Mouse (Mus musculus) ovary, adult 18-20 months (tissue): ENCODE data around the gene Nynrin.

Experiments used
- DNase-seq: peaks from one replicate; pipeline ENCODE4 v3.0.0; 2022; ENCODE audit warnings: low spot score, mixed read lengths

Nynrin gene

GRCm38 (mm10) chr14:55840853-55841366, 12.9 kb upstream of the Nynrin start:
- DNase-seq, result no peak

DNA sequence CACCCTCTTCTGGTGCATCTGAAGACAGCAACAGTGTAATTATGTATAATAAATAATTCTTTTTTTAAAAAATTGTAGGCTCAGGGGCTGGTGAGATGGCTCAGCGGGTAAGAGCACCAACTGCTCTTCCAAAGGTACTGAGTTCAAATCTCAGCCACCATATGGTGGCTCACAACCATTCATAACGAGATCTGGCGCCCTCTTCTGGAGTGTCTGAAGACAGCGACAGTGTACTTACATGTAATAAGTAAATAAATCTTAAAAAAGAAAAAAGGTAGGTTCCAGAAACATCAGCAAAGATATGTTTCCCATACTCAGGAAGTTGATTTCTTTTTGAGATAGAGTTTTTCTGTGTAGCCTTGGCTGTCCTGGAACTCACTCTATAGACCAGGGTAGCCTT, 11.0 kb upstream of the Nynrin start:
- no peak for DNase-seq

- DNase-seq, result no peak
These were observed 8.1 kb upstream of the Nynrin start for GRCm38 (mm10) chr14:55845506-55846294.

GRCm38 (mm10) chr14:55850885-55851284, 2.9 kb upstream of the Nynrin start:
- DNase-seq, result no peak

DNA sequence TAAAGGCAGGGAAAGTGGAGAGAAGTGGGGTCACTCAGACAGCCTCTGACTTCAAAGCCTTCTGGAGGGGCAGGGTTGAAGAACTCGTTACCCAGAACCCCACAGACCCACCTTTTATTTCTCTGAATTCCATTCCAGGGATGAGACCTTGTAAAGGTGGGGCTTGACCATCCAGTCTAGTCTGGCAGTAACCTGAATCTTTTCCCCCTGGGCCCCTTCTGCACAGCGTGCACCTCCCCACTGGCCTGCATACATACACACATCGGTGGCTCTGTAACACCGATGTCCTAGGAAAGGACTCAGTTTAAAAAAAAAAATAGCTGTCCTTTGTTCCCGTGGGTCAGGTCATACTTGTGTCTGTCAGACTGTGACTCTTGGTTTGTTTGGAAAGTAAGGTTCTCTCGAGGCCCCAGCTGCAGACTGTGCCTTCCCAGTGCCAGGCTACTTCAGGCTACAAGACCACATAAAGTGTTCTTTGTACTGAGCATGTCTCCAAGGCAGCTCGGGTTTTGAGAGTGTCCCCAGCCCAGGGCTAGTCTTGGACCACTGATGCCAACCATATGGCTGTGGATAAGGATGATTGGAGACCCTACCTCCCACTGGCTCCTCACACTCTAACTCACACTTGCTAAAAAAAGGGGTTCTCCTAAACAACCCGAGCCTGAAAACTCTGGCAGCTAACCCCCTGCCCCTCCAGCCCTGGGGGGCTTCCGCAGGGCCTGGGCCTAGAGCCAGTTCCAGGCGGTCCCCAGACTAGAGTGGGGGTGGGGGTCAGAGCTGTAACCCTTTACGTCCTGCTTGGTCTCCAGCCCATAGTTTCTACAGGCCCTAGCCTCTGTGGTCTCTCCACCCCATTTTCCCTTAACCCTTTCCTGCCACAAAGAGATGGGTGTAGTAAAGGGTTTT, 911 bp upstream of the Nynrin start:
- DNase-seq, result no peak

DNA sequence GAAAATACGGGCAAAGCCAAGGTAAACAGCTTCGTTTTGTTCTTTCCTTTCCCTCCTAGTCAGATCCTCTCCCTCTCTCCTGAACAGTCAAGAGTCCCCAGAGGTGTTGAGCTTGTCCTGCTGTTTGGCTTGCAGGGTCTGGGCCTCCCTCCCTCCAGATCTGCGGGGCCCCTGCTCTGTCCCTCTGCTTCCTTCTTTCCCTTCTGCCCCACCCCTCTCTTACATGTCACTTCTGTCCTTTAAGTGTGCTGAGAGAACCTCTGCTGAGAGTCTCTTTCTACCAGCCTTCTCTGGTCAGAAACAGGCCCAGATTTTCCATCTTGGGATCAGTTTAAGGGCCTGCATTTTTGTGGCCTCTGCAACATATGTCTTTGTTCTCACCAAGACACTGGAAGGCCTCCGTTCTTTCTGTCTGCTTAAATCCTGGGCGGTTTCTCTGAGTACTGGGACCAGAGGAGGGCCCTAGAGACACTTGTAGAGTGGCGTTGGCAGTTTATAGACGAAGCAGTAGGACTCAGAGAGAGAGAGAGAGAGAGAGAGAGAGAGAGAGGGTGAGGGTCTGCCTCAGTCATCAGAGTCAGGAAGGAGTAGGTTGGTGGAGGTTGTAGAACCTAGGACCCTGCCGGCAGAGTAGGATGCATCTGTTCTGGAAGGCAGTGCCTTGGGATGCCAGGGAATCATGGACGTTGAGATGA, 743 bp downstream of the Nynrin start:
- DNase-seq, result no peak

GRCm38 (mm10) chr14:55855101-55855561, 1.3 kb downstream of the Nynrin start:
- DNase-seq, result peak; percentile 35

- DNase-seq, result no peak
These were observed 3.8 kb downstream of the Nynrin start for GRCm38 (mm10) chr14:55857588-55857987.

DNA sequence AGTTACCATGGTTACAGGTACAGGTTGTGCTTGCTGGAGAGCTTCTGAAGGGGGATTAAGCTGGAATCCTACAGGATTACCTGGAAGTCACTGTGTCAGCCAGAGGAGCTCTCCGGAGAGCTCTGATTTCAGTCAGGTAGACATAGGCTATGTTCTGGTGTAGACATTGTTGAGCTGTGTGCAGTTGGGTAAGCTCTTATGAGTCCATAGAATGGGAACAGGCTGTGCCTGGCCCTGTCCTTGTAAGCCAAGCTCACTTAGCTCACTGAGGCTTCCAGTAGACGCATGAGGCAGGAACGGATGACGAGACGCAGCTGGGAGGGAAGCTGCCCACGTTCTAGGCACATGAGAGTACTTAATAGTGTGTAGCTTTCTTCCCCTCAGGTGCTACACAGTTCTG, 8.4 kb downstream of the Nynrin start:
- no peak for DNase-seq

GRCm38 (mm10) chr14:55862970-55863369, 9.2 kb downstream of the Nynrin start:
- no peak for DNase-seq

DNA sequence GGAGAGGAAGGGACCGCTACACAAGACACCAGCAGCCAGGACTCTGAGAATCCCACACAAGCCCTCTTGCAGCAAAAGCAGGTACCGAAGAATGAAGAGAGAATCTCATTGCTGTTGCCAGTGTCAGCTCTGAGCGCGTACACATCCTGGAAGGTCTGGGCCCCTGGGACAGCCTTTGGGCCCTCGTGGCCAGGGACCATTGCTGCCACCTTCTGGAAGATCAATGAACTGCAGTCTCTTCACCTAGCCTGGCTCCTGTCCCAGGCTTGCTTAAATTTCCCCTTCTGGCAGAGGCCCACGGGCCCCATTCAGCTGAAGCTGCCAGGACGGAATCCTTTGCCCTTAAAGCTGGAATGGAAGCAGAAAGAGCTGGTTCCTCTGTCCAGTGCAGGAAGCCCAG, 10.0 kb downstream of the Nynrin start:
- no peak for DNase-seq

GRCm38 (mm10) chr14:55866962-55867361, 13.2 kb downstream of the Nynrin start:
- DNase-seq, result no peak

DNA sequence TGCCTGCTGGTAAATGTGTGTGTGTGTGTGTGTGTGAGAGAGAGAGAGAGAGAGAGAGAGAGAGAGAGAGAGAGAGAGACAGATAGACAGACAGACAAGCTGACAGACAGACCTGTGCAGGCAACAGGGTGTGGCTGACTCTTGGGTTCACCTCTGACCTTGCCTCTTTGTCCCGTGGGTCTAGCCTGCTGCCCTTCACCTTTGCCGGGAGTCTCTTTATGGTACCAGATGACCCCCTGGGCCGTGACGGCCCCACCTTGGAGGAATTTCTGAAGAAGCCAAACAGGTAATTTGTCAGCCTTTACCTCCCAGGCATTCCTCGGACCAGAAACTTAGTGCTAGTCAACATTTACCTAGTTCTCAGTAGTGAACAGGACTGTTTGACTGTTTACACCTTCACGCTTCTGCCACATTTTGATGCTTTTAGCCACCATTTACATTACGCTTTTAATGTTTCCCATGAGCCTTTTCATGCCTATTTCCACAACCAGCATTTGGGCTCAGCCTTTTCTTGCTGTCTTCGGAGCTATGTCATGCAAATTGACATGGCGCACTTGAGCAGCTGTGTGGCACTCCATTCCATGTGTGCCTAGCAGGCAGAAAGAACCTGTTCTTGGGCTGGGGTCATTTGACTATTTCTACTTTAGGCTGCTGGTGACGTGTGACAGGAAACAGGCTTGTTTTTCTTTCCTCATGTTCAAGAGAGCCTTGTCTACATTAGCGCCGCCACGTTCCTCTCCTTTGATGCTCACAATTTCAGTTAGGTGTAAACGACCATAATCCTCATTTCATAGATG, 14.6 kb downstream of the Nynrin start:
- no peak for DNase-seq

GRCm38 (mm10) chr14:55869538-55869937, 15.7 kb downstream of the Nynrin start:
- DNase-seq, result no peak

DNA sequence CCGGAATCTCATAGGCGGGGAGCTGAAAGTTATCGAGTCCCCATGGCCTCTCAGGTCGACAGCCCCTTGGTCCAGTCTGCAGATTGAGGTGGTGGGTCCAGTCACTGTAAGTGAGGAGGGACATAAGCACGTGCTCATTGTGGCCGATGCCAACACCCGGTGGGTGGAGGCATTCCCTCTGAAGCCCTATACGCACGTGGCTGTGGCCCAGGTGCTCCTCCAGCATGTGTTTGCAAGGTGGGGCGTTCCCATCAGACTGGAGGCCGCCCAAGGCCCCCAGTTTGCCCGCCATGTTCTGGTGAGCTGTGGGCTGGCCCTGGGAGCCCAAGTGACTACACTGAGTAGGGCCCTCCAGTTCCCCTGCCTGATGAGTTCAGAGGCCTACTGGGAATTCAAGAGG, 18.2 kb downstream of the Nynrin start:
- no peak for DNase-seq

GRCm38 (mm10) chr14:55872551-55872950, 18.7 kb downstream of the Nynrin start:
- no peak for DNase-seq

DNA sequence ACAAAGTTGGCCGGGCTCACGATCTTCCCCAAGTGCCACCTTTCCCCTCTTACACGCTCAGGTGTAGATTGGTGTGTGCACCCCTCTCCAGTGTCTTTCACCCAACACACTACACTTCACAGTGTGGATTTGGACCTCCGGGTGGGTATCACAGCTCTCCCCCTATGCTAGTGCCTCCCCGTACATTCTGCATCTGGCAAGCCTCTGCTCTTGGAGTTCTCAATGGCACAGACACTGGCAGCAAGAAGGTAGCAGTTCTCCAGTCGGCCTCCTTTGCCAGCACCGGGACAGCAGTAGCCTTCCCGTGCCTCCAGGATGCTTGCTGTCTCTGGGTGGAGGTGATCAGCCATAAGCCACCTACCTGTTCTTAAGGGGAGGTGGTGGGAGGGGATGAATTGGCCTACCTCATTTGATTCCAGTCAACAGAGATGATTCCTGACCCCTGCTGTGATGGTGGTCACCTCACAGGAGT, 19.5 kb downstream of the Nynrin start:
- no peak for DNase-seq

DNA sequence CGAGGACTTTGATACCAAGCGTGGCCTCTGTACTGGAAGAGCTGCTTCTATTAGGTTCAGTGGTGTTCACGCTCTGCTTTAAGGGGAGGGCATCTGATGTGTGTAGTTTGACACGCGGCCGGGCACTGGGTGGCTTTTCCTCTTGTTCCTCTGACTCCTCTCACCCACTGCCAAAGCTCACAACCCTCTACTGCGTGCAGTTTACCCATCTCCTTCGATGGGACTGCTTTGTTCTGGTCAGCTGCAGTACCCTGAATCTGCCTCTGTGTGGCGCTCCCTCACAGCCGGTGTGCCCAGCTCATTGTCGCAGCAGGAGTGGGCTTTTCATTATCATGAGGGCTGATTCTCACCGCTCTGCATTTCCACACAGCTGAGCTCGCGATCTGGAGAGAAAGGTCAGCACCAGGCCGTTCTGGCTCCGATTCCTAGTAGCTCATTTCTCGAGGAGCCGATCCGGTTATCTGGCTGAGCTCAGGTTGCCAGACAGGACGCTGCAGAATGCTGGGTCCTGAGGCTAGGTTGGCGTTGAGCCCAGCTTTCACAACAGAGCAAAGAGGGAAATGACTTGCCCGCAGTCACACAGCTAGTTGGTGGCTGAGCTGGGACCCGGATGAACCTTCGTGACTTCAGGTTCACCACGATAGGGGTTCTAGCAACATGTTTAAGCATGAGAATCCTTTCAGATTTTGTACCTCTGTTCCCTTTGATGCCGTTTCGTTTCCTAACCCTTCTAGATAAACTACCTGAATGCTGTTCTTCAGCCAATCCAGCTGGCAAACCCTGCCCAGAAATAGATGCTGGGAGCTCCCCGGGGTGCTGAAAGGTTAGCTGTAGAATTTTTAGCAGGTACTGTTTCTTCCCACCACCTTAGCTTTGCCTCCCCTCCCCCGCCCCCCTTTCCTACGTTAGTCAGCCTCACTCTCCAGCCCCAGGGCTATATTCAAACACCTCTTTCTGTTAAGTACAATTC, 20.2 kb downstream of the Nynrin start:
- no peak for DNase-seq

GRCm38 (mm10) chr14:55877469-55878315, 23.9 kb downstream of the Nynrin start:
- no peak for DNase-seq
